ENCODE assay signal across 25 mouse cellular contexts in genomic region chr10:110941968-110942367, GRCm38 (mm10). TPM values are rescaled to one million over a fixed set of nuclear protein-coding genes. Genes with fewer than 3 reads are reported as not detected.
DNase-seq lines count a peak whose midpoint lies in the region; ATAC-seq and TF ChIP-seq lines count a peak whose summit lies in the region.
"Had no signal": no experiment of that assay in that cellular context is flagged by ENCODE, and none has a peak within 500 bp of the region (broad histone marks: within the 10 kb centered on the region; RNA-seq: fewer than 3 reads in every experiment).

No protein-coding gene starts in this region.

- H3K4me1 ChIP-seq in liver, postnatal 0 days (ENCODE audit: insufficient read depth) = no peaks in the 10 kb centered on the region
- H3K4me1 ChIP-seq in heart, embryonic 10.5 days = peaks cover 14% of the 10 kb centered on the region
- H3K4me1 ChIP-seq: embryonic facial prominence, embryonic 13.5 days; embryonic facial prominence, embryonic 15.5 days; forebrain, embryonic 10.5 days; forebrain, embryonic 12.5 days had no signal

- TF ChIP-seq POLR2A in myocyte (IDR thresholded peaks at IDR 0.05; ENCODE audit: insufficient read length, low read depth) = no peak

- TF ChIP-seq EP300 in liver, postnatal 0 days (IDR thresholded peaks at IDR 0.05; ENCODE audit: low read depth) = no peak

- H3K9me3 ChIP-seq in liver, postnatal 0 days (ENCODE audit: low read length) = no peaks in the 10 kb centered on the region
- H3K9me3 ChIP-seq in heart, embryonic 10.5 days = no peaks in the 10 kb centered on the region
- H3K9me3 ChIP-seq: embryonic facial prominence, embryonic 13.5 days; embryonic facial prominence, embryonic 15.5 days; forebrain, embryonic 10.5 days; forebrain, embryonic 12.5 days; G1E had no signal

- H3K27ac ChIP-seq in liver, postnatal 0 days (ENCODE audit: low read depth) = no peak overlapping the region
- H3K27ac ChIP-seq in heart, embryonic 10.5 days = no peak overlapping the region
- H3K27ac ChIP-seq: embryonic facial prominence, embryonic 13.5 days; embryonic facial prominence, embryonic 15.5 days; forebrain, embryonic 10.5 days; forebrain, embryonic 12.5 days had no signal

- no peak for ATAC-seq in liver, postnatal 0 days
- ATAC-seq: activated CD4-positive, CD25-positive, alpha-beta regulatory T cell, adult 4 months; forebrain, embryonic 14.5 days; forebrain, embryonic 16.5 days; Patski had no signal

- peak; percentile 4 for DNase-seq in liver, postnatal 0 days
- no peak for DNase-seq in liver
- DNase-seq in R1 (ENCODE audit: low read depth, low spot score) = peak; percentile 52
- DNase-seq in heart, embryonic 10.5 days (ENCODE audit: low spot score) = no peak
- DNase-seq in heart, adult 18-20 months = no peak
- DNase-seq: adrenal gland, adult 8-10 months; adrenal gland, postnatal 14 days; adrenal gland, postnatal 36 days; cerebellum, adult 11-12 months; cerebellum, adult 2 months; cerebellum, adult 9-10 months; cerebellum, postnatal 10 days; cerebellum, postnatal 36 days; embryo, embryonic 11 days had no signal

- H3K9ac ChIP-seq in liver, postnatal 0 days (replicated peaks) = no peak overlapping the region
- H3K9ac ChIP-seq: embryonic facial prominence, embryonic 13.5 days; embryonic facial prominence, embryonic 15.5 days; forebrain, embryonic 12.5 days had no signal

- H3ac ChIP-seq in myocyte (ENCODE audit: control insufficient read depth, insufficient read length) = no peak overlapping the region

- 89% methylated on average over 11 of the region's 11 CpGs for WGBS in liver, postnatal 0 days (ENCODE audit: insufficient replicate concordance)
- 91% methylated on average over 11 of the region's 11 CpGs for WGBS in heart, embryonic 10.5 days

- TF ChIP-seq CTCF in liver, postnatal 0 days (IDR thresholded peaks at IDR 0.05; ENCODE audit: low read depth) = no peak

- H3K4me3 ChIP-seq in liver, postnatal 0 days (ENCODE audit: low read depth, low read length) = no peak overlapping the region
- no peak overlapping the region for H3K4me3 ChIP-seq in myocyte
- H3K4me3 ChIP-seq in heart, embryonic 10.5 days = no peak overlapping the region
- H3K4me3 ChIP-seq: embryonic facial prominence, embryonic 13.5 days; embryonic facial prominence, embryonic 15.5 days; erythroblast, embryonic 14.5 days; forebrain, embryonic 10.5 days; forebrain, embryonic 12.5 days had no signal

- no peaks in the 10 kb centered on the region for H3K27me3 ChIP-seq in liver, postnatal 0 days (ENCODE audit: insufficient read depth, low read length)
- no peaks in the 10 kb centered on the region for H3K27me3 ChIP-seq in myocyte (ENCODE audit: control insufficient read depth, insufficient read depth, insufficient read length)
- no peaks in the 10 kb centered on the region for H3K27me3 ChIP-seq in heart, embryonic 10.5 days (ENCODE audit: insufficient read depth, poor library complexity, severe bottlenecking)
- H3K27me3 ChIP-seq: embryonic facial prominence, embryonic 13.5 days; embryonic facial prominence, embryonic 15.5 days; forebrain, embryonic 12.5 days; Patski had no signal

- peaks cover 21% of the 10 kb centered on the region for H3K36me3 ChIP-seq in liver, postnatal 0 days (replicated peaks; ENCODE audit: insufficient read depth, low read length)
- peaks cover 46% of the 10 kb centered on the region for H3K36me3 ChIP-seq in myocyte (ENCODE audit: control insufficient read depth, insufficient read depth)
- H3K36me3 ChIP-seq in heart, embryonic 10.5 days = peaks cover 76% of the 10 kb centered on the region

- no peaks in the 10 kb centered on the region for H3K79me2 ChIP-seq in myocyte (ENCODE audit: control insufficient read depth, insufficient read depth)

- H3K4me2 ChIP-seq in liver, postnatal 0 days (ENCODE audit: low read depth, low read length) = no peak overlapping the region
- H3K4me2 ChIP-seq in myocyte (ENCODE audit: low read depth) = no peak overlapping the region
- H3K4me2 ChIP-seq: embryonic facial prominence, embryonic 13.5 days; embryonic facial prominence, embryonic 15.5 days; forebrain, embryonic 12.5 days had no signal

TF ChIP-seq in myocyte, 11 proteins besides CTCF, POLR2A, EP300 and RAD21:
- TF ChIP-seq POLR2AphosphoS2 (IDR thresholded peaks at IDR 0.05; ENCODE audit: insufficient read length, low read depth) = peak; percentile 36
- TF ChIP-seq CEBPB (IDR thresholded peaks at IDR 0.05; ENCODE audit: insufficient read depth, poor library complexity, severe bottlenecking) = no peak

RNA-seq across cellular contexts. Expression of gene Csrp2, which starts 22.4 kb away (rescaled TPM):
- 19.2 and 21.2 TPM in 2 replicates for polyA plus RNA-seq in liver, postnatal 0 days (2015; fragmentation: Nextera tagmentation; extraction: Ambion mirVana)
- polyA plus RNA-seq in myocyte (2012; fragmentation: generic; extraction: Trizol) = 264 TPM
- polyA plus RNA-seq in heart, embryonic 10.5 days (2016; fragmentation: Nextera tagmentation; extraction: Ambion mirVana) = 400 and 430 TPM in 2 replicates
- 10 to 100 TPM; 28.4 to 32.3 TPM for total RNA-seq in heart, adult 18-20 months (2021)
- polyA plus RNA-seq: G1E had no signal

Comparison
In these comparisons a context has a peak if more than half of its experiments do, and no peak if none do; other contexts are left out.
1. DNase-seq: peak in liver, postnatal 0 days (single experiment) and R1 (single experiment); none in liver (single experiment), heart, embryonic 10.5 days (single experiment) and heart, adult 18-20 months (0 of 2).
2. RNA of gene Csrp2, which starts 22.4 kb away (polyA plus RNA-seq): 400 to 430 TPM in heart, embryonic 10.5 days and 264 TPM in myocyte (single experiment); 19.2 to 21.2 TPM in liver, postnatal 0 days; every median in the first group is over 10 times any median in the second.